In genomic region chr8:4324983-4325750, GRCm38 (mm10) we compare ENCODE assay signal across 8 mouse cellular contexts. TPM values are rescaled to one million over a fixed set of nuclear protein-coding genes. Genes with fewer than 3 reads are reported as not detected.
DNase-seq lines count a peak whose midpoint lies in the region; ATAC-seq lines count a peak whose summit lies in the region.

TSS of gene Ccl25 (plus strand) at chr8:4325210.
TSS of gene Elavl1 (minus strand) at chr8:4325413.

- peaks cover 56% of the 10 kb centered on the region for H3K36me3 ChIP-seq in heart, embryonic 14.5 days (ENCODE audit: control insufficient read depth, insufficient read depth, low read length)
- peaks cover 56% of the 10 kb centered on the region for H3K36me3 ChIP-seq in liver, embryonic 13.5 days
- H3K36me3 ChIP-seq in stomach, embryonic 16.5 days (ENCODE audit: control insufficient read depth, insufficient read depth, low read length): peaks cover 16% of the 10 kb centered on the region; the same call in 1 of the 2 replicates

- no peaks in the 10 kb centered on the region for H3K27me3 ChIP-seq in heart, embryonic 14.5 days (ENCODE audit: control insufficient read depth, insufficient read depth, low read length)
- no peaks in the 10 kb centered on the region for H3K27me3 ChIP-seq in liver, embryonic 13.5 days
- no peaks in the 10 kb centered on the region for H3K27me3 ChIP-seq in stomach, embryonic 16.5 days (ENCODE audit: control insufficient read depth, insufficient read depth, low read length)

- peak within 1 kb of the TSS; percentile 96 to 99 for H3K4me3 ChIP-seq in heart, embryonic 14.5 days (ENCODE audit: control insufficient read depth in 1 of 2, insufficient read depth in 1 of 2, low read depth in 1 of 2, low read length in 2 of 2)
- peak within 1 kb of the TSS; percentile 91 for H3K4me3 ChIP-seq in liver, embryonic 13.5 days (replicated peaks)
- H3K4me3 ChIP-seq in stomach, embryonic 16.5 days (replicated peaks; ENCODE audit: low read length): peak within 1 kb of the TSS; percentile 95

- ATAC-seq in CD4-positive, CD25-positive, alpha-beta regulatory T cell, adult 4 months: peak; percentile 92
- ATAC-seq in heart, embryonic 14.5 days (ENCODE audit: insufficient number of reproducible peaks, insufficient read depth, low FRiP score, low read depth): peak; percentile 98
- peak; percentile 94 for ATAC-seq in liver, embryonic 13.5 days (ENCODE audit: low read depth)
- peak; percentile 99 for ATAC-seq in stomach, embryonic 16.5 days (ENCODE audit: insufficient read depth, low FRiP score)

- DNase-seq in c-Kit-negative CD71-positive TER-119-positive erythroid progenitor cells, embryonic 14.5 days (ENCODE audit: low read depth, low spot score): peak; percentile 95
- peak; percentile 83 for DNase-seq in fibroblast of lung, adult 2 months (ENCODE audit: low read depth)
- DNase-seq in kidney, postnatal 14 days: peak; percentile 98
- DNase-seq in liver, embryonic 13.5 days: peak; percentile 96
- DNase-seq in neural tube, embryonic 10.5 days (ENCODE audit: extremely low spot score, low spot score): peak; percentile 98

- peak within 1 kb of the TSS; percentile 75 to 90 for H3K27ac ChIP-seq in heart, embryonic 14.5 days (replicated peaks in 1 of 2; ENCODE audit: control insufficient read depth in 1 of 2, insufficient read depth in 1 of 2, low read depth in 2 of 2, low read length in 2 of 2)
- H3K27ac ChIP-seq in liver, embryonic 13.5 days: peak within 1 kb of the TSS; percentile 91
- peak within 1 kb of the TSS; percentile 92 for H3K27ac ChIP-seq in stomach, embryonic 16.5 days (ENCODE audit: low read length)

- H3K9me3 ChIP-seq in heart, embryonic 14.5 days (ENCODE audit: control insufficient read depth, low read length): no peaks in the 10 kb centered on the region
- no peaks in the 10 kb centered on the region for H3K9me3 ChIP-seq in liver, embryonic 13.5 days (replicated peaks)
- H3K9me3 ChIP-seq in stomach, embryonic 16.5 days (replicated peaks; ENCODE audit: control insufficient read depth, low read length): no peaks in the 10 kb centered on the region

- peaks cover 6 to 51% of the 10 kb centered on the region in 2 experiments for H3K4me1 ChIP-seq in heart, embryonic 14.5 days (ENCODE audit: control insufficient read depth in 2 of 2, insufficient read depth in 2 of 2, low read length in 2 of 2)
- H3K4me1 ChIP-seq in liver, embryonic 13.5 days (replicated peaks): peaks cover 59% of the 10 kb centered on the region
- peaks cover 26% of the 10 kb centered on the region for H3K4me1 ChIP-seq in stomach, embryonic 16.5 days (ENCODE audit: control insufficient read depth, insufficient read depth, low read length)

- H3K4me2 ChIP-seq in heart, embryonic 14.5 days (ENCODE audit: low read length): peak within 1 kb of the TSS; percentile 87
- peak within 1 kb of the TSS; percentile 90 for H3K4me2 ChIP-seq in liver, embryonic 13.5 days
- H3K4me2 ChIP-seq in stomach, embryonic 16.5 days (ENCODE audit: low read depth, low read length): peak within 1 kb of the TSS; percentile 97

- H3K9ac ChIP-seq in heart, embryonic 14.5 days (ENCODE audit: low read length): peak within 1 kb of the TSS; percentile 95
- peak within 1 kb of the TSS; percentile 98 for H3K9ac ChIP-seq in liver, embryonic 13.5 days
- H3K9ac ChIP-seq in stomach, embryonic 16.5 days (ENCODE audit: low read length): peak within 1 kb of the TSS; percentile 99

- WGBS in heart, embryonic 14.5 days: under 1% methylated on average over 78 of the region's 78 CpGs
- WGBS in liver, embryonic 13.5 days (ENCODE audit: insufficient replicate concordance): under 1% methylated on average over 78 of the region's 78 CpGs
- WGBS in stomach, embryonic 16.5 days: under 1% methylated on average over 62 of the region's 78 CpGs

RNA-seq across cellular contexts. Expression of gene Ccl25, which starts in this region (rescaled TPM):
- 10 to 100 TPM; 12.2 to 12.5 TPM for polyA plus RNA-seq in CD4-positive, CD25-positive, alpha-beta regulatory T cell, adult 4 months (2017; shearing (Covaris generic))
- polyA plus RNA-seq in heart, embryonic 14.5 days (2014; fragmentation: Nextera tagmentation; extraction: Ambion mirVana): 9.6 and 9.9 TPM in 2 replicates
- polyA plus RNA-seq in liver, embryonic 13.5 days (2015; fragmentation: Nextera tagmentation; extraction: Ambion mirVana): 8.9 and 9.2 TPM in 2 replicates
- 21.5 and 27.1 TPM in 2 replicates for polyA plus RNA-seq in stomach, embryonic 16.5 days (2015; fragmentation: Nextera tagmentation; extraction: Ambion mirVana)

RNA-seq across cellular contexts. Expression of gene Elavl1, which starts in this region (rescaled TPM):
- 10 to 100 TPM; 20.4 to 38.9 TPM for polyA plus RNA-seq in CD4-positive, CD25-positive, alpha-beta regulatory T cell, adult 4 months (2017; shearing (Covaris generic))
- 173 and 174 TPM in 2 replicates for polyA plus RNA-seq in heart, embryonic 14.5 days (2014; fragmentation: Nextera tagmentation; extraction: Ambion mirVana)
- 144 and 179 TPM in 2 replicates for polyA plus RNA-seq in liver, embryonic 13.5 days (2015; fragmentation: Nextera tagmentation; extraction: Ambion mirVana)
- polyA plus RNA-seq in stomach, embryonic 16.5 days (2015; fragmentation: Nextera tagmentation; extraction: Ambion mirVana): 160 and 166 TPM in 2 replicates

Comparison
In these comparisons a context has a peak if more than half of its experiments do, and no peak if none do; other contexts are left out.
1. Peak in every context shown above with its lines: DNase-seq, ATAC-seq, H3K4me3 ChIP-seq and H3K27ac ChIP-seq.